Mouse (Mus musculus) embryonic facial prominence, embryonic 12.5 days (tissue): Measurements from ENCODE around the gene Syne2. TPM values are rescaled to one million over a fixed set of nuclear protein-coding genes. Genes with fewer than 3 reads are reported as not detected.
A peak's percentile ranks its signal among the peaks of the same experiment; 100 is the strongest.
"Not testable (repeated sequence)": the region's sequence is repeated elsewhere in the genome, so short reads cannot be mapped to it uniquely, and the experiment has no call there.

Experiments used
- ATAC-seq: fragments of 200-750 bp; cut with Nextera tagmentation; 2 replicates; pipeline ENCODE4 v1.8.0; 2017; ENCODE audit not compliant: insufficient number of reproducible peaks, insufficient read depth, low FRiP score, low TSS enrichment
- H3K27ac ChIP-seq: fragments of 300-500 bp; sonication (generic); 2 replicates; pipeline ENCODE4 v1.5.1; 2016; ENCODE audit warnings: mild to moderate bottlenecking
- H3K27me3 ChIP-seq: fragments of 300-500 bp; sonication (generic); 2 replicates; pipeline ENCODE4 v1.6.1; 2016; ENCODE audit warnings: mild to moderate bottlenecking, moderate library complexity
- H3K36me3 ChIP-seq: fragments of 300-500 bp; sonication (generic); 2 replicates; pipeline ENCODE4 v1.6.1; 2016; ENCODE audit warnings: mild to moderate bottlenecking
- H3K4me1 ChIP-seq: fragments of 300-500 bp; sonication (generic); 2 replicates; pipeline ENCODE4 v1.6.1; 2016
- H3K4me2 ChIP-seq: fragments of 300-500 bp; sonication (generic); replicated peaks from 2 replicates; pipeline ENCODE4 v1.6.1; 2016; ENCODE audit warnings: mild to moderate bottlenecking, moderate library complexity
- H3K4me3 ChIP-seq: fragments of 300-500 bp; sonication (generic); 2 replicates; pipeline ENCODE4 v1.5.1; 2016; ENCODE audit warnings: mild to moderate bottlenecking
- H3K9ac ChIP-seq: fragments of 300-500 bp; sonication (generic); 2 replicates; pipeline ENCODE4 v1.6.1; 2016; ENCODE audit warnings: mild to moderate bottlenecking, moderate library complexity
- H3K9me3 ChIP-seq: fragments of 300-500 bp; sonication (generic); 2 replicates; pipeline ENCODE4 v1.6.1; 2016; ENCODE audit warnings: mild to moderate bottlenecking, moderate library complexity
- WGBS: fragments of 180-500 bp; shearing (Covaris S2); methylation state at CpG from one replicate; pipeline ENCODE4 v1.1.7; 2016; 5-methylcytosine and 5-hydroxymethylcytosine counted together
- polyA plus RNA-seq: library from polyadenylated mRNA; unstranded; fragments of >200 nt; fragmentation: Nextera tagmentation; extraction: Ambion mirVana; gene quantifications from 2 replicates; pipeline ENCODE4 v1.2.1, GENCODE M21; 2016

Syne2 gene
- polyA plus RNA-seq, result 93.2 and 97.4 TPM in 2 replicates

- Histone ChIP-seq H3K4me2 (peak within 1 kb of the TSS; percentile 84), H3K4me3 (peak within 1 kb of the TSS; percentile 86), H3K36me3 (no peaks in the 10 kb centered on the region), H3K27ac (peak within 1 kb of the TSS; percentile 78), H3K9me3 (no peaks in the 10 kb centered on the region), H3K4me1 (peaks cover 24% of the 10 kb centered on the region), H3K9ac (peak within 1 kb of the TSS; percentile 90), H3K27me3 (no peaks in the 10 kb centered on the region)
- under 1% methylated on average over 35 of the region's 54 CpGs for WGBS
- ATAC-seq, result peak; percentile 87
Observed at GRCm38 (mm10) chr12:75817959-75818452, at the start of gene Syne2. TSS of gene Syne2 (plus strand) at chr12:75818134.

- ATAC-seq, result no peak
- Histone ChIP-seq H3K36me3 (no peaks in the 10 kb centered on the region), H3K9ac (no peak overlapping the region), H3K27me3 (no peaks in the 10 kb centered on the region), H3K4me2 (no peak overlapping the region), H3K9me3 (no peaks in the 10 kb centered on the region), H3K27ac (no peak overlapping the region), H3K4me1 (peaks cover 8% of the 10 kb centered on the region; the same call in 1 of the 2 replicates), H3K4me3 (no peak overlapping the region)
- 58% methylated on average over 3 of the region's 3 CpGs for WGBS
Observed at GRCm38 (mm10) chr12:75771410-75771809, 46.5 kb upstream of the Syne2 start.

GRCm38 (mm10) chr12:75772424-75773034 is 45.4 kb upstream of the Syne2 start:
- ATAC-seq, result no peak
- no peaks in the 10 kb centered on the region for H3K36me3 ChIP-seq
- no peaks in the 10 kb centered on the region for H3K4me1 ChIP-seq
- H3K9me3 ChIP-seq, result no peaks in the 10 kb centered on the region
- WGBS, result 26% methylated on average over 3 of the region's 3 CpGs
- H3K27ac ChIP-seq, result no peak overlapping the region
- H3K9ac ChIP-seq, result no peak overlapping the region
- H3K4me2 ChIP-seq, result no peak overlapping the region
- no peak overlapping the region for H3K4me3 ChIP-seq
- H3K27me3 ChIP-seq, result no peaks in the 10 kb centered on the region

GRCm38 (mm10) chr12:75781445-75781844 is 36.5 kb upstream of the Syne2 start:
- no peaks in the 10 kb centered on the region for H3K9me3 ChIP-seq
- no peak overlapping the region for H3K4me3 ChIP-seq
- no peaks in the 10 kb centered on the region for H3K36me3 ChIP-seq
- no peak for ATAC-seq
- H3K4me1 ChIP-seq, result no peaks in the 10 kb centered on the region
- no peaks in the 10 kb centered on the region for H3K27me3 ChIP-seq
- no peak overlapping the region for H3K4me2 ChIP-seq
- H3K27ac ChIP-seq, result no peak overlapping the region
- H3K9ac ChIP-seq, result no peak overlapping the region

- H3K27me3 ChIP-seq, result no peaks in the 10 kb centered on the region
- H3K9me3 ChIP-seq, result no peaks in the 10 kb centered on the region
- no peak for ATAC-seq
- H3K4me1 ChIP-seq, result no peaks in the 10 kb centered on the region
- H3K27ac ChIP-seq, result no peak overlapping the region
- no peak overlapping the region for H3K9ac ChIP-seq
- no peak overlapping the region for H3K4me2 ChIP-seq
- no peak overlapping the region for H3K4me3 ChIP-seq
- no peaks in the 10 kb centered on the region for H3K36me3 ChIP-seq
- WGBS, result 88% methylated on average over 7 of the region's 7 CpGs
Observed at GRCm38 (mm10) chr12:75781995-75782394, 35.9 kb upstream of the Syne2 start.

GRCm38 (mm10) chr12:75784271-75784751 is 33.6 kb upstream of the Syne2 start:
- no peaks in the 10 kb centered on the region for H3K4me1 ChIP-seq
- H3K9ac ChIP-seq, result no peak overlapping the region
- WGBS, result 82% methylated on average over 2 of the region's 2 CpGs
- H3K27ac ChIP-seq, result no peak overlapping the region
- no peak for ATAC-seq
- no peak overlapping the region for H3K4me3 ChIP-seq
- H3K36me3 ChIP-seq, result no peaks in the 10 kb centered on the region
- H3K27me3 ChIP-seq, result no peaks in the 10 kb centered on the region
- H3K4me2 ChIP-seq, result no peak overlapping the region
- H3K9me3 ChIP-seq, result no peaks in the 10 kb centered on the region

- WGBS, result 0% methylated on average over 2 of the region's 2 CpGs
Observed at GRCm38 (mm10) chr12:75786681-75787080, 31.3 kb upstream of the Syne2 start.

GRCm38 (mm10) chr12:75789451-75789850 is 28.5 kb upstream of the Syne2 start:
- Histone ChIP-seq H3K9me3 (no peaks in the 10 kb centered on the region), H3K27ac (no peak overlapping the region), H3K27me3 (no peaks in the 10 kb centered on the region), H3K4me1 (no peaks in the 10 kb centered on the region), H3K4me3 (no peak overlapping the region), H3K4me2 (no peak overlapping the region), H3K36me3 (no peaks in the 10 kb centered on the region), H3K9ac (no peak overlapping the region)
- WGBS, result 52% methylated on average over 4 of the region's 4 CpGs
- no peak for ATAC-seq

More at GRCm38 (mm10) chr12:75786681-75787080, 31.3 kb upstream of the Syne2 start:
- H3K9ac ChIP-seq, H3K4me3 ChIP-seq, H3K36me3 ChIP-seq, ATAC-seq, H3K27me3 ChIP-seq, H3K27ac ChIP-seq, H3K4me1 ChIP-seq, H3K4me2 ChIP-seq, H3K9me3 ChIP-seq: not testable (repeated sequence)

- Histone ChIP-seq H3K9me3 (no peaks in the 10 kb centered on the region), H3K27me3 (no peaks in the 10 kb centered on the region), H3K9ac (peak overlapping the region; percentile 8; the same call in 1 of the 2 replicates), H3K4me3 (no peak overlapping the region), H3K4me2 (no peak overlapping the region), H3K4me1 (no peaks in the 10 kb centered on the region), H3K36me3 (no peaks in the 10 kb centered on the region), H3K27ac (no peak overlapping the region)
- 71% methylated on average over 4 of the region's 4 CpGs for WGBS
- ATAC-seq, result no peak
Observed at GRCm38 (mm10) chr12:75794527-75794926, 23.4 kb upstream of the Syne2 start.

GRCm38 (mm10) chr12:75796510-75796909 is 21.4 kb upstream of the Syne2 start:
- 72% methylated on average over 2 of the region's 2 CpGs for WGBS
- Histone ChIP-seq H3K4me3 (no peak overlapping the region), H3K27me3 (no peaks in the 10 kb centered on the region), H3K27ac (no peak overlapping the region), H3K36me3 (no peaks in the 10 kb centered on the region), H3K4me1 (no peaks in the 10 kb centered on the region), H3K4me2 (no peak overlapping the region), H3K9ac (no peak overlapping the region), H3K9me3 (no peaks in the 10 kb centered on the region)
- no peak for ATAC-seq

- ATAC-seq, result no peak
- H3K4me1 ChIP-seq, result no peaks in the 10 kb centered on the region
- no peaks in the 10 kb centered on the region for H3K36me3 ChIP-seq
- H3K27ac ChIP-seq, result no peak overlapping the region
- no peak overlapping the region for H3K4me2 ChIP-seq
- WGBS, result 83% methylated on average over 4 of the region's 4 CpGs
- H3K27me3 ChIP-seq, result no peaks in the 10 kb centered on the region
- H3K9ac ChIP-seq, result no peak overlapping the region
- no peak overlapping the region for H3K4me3 ChIP-seq
- no peaks in the 10 kb centered on the region for H3K9me3 ChIP-seq
Observed at GRCm38 (mm10) chr12:75806281-75806680, 11.7 kb upstream of the Syne2 start.

- Histone ChIP-seq H3K9me3 (no peaks in the 10 kb centered on the region), H3K27me3 (no peaks in the 10 kb centered on the region), H3K9ac (no peak overlapping the region), H3K4me2 (no peak overlapping the region), H3K4me3 (no peak overlapping the region), H3K36me3 (no peaks in the 10 kb centered on the region), H3K4me1 (peaks cover 6% of the 10 kb centered on the region; the same call in 1 of the 2 replicates), H3K27ac (no peak overlapping the region)
- WGBS, result 95% methylated on average over 2 of the region's 2 CpGs
- no peak for ATAC-seq
Observed at GRCm38 (mm10) chr12:75813766-75814165, 4.2 kb upstream of the Syne2 start.
